7 mouse cellular contexts compared by ENCODE assay signal in the genomic region with DNA sequence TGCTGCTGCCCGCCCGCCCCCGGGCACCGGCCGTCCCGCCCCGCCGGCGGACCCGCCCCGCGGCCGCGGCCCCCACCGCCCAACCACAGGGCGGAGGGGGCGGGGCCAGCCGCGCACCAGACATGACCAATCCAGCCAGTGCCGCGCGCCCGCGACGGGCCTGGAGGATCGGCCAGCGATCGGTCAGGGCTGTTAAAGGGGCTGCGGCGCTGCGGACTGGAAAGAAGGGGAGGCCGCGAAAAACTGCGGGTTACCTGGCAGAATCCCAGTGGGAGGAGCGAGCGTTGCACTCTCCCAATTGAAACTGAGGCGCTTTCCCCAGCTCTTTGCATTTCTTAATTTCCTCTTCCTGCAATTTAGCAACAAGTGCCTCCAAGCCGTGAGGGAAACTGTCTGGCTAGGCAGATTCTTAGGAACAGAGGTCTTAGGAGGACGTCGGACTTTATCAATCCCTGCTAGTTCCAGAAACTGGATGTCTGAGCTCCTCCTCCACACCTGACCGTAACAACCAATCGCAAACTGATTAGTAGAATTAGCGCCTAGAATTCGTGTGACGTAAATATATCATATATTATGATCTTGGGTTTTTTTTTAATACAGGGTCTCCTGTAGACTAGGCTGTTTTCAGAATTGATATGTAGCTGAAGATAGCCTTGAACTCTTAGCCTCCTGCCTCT. TPM values are rescaled to one million over a fixed set of nuclear protein-coding genes. Genes with fewer than 3 reads are reported as not detected.
DNase-seq lines count a peak whose midpoint lies in the region; ATAC-seq lines count a peak whose summit lies in the region.

A gene (minus strand): TSS at position 463 of the 677 bp plus-strand sequence.

- no peaks in the 10 kb centered on the region for H3K36me3 ChIP-seq in embryonic facial prominence, embryonic 10.5 days (replicated peaks)
- no peaks in the 10 kb centered on the region for H3K36me3 ChIP-seq in limb, embryonic 10.5 days
- H3K36me3 ChIP-seq in midbrain, embryonic 13.5 days = no peaks in the 10 kb centered on the region

- peak within 1 kb of the TSS; percentile 81 for H3K4me3 ChIP-seq in embryonic facial prominence, embryonic 10.5 days
- H3K4me3 ChIP-seq in limb, embryonic 10.5 days = peak within 1 kb of the TSS; percentile 74
- peak within 1 kb of the TSS; percentile 98 for H3K4me3 ChIP-seq in midbrain, embryonic 13.5 days (replicated peaks)

- peak within 1 kb of the TSS; percentile 93 for H3K9ac ChIP-seq in midbrain, embryonic 13.5 days (replicated peaks)

- H3K9me3 ChIP-seq in embryonic facial prominence, embryonic 10.5 days = no peaks in the 10 kb centered on the region
- no peaks in the 10 kb centered on the region for H3K9me3 ChIP-seq in limb, embryonic 10.5 days (replicated peaks)
- no peaks in the 10 kb centered on the region for H3K9me3 ChIP-seq in midbrain, embryonic 13.5 days

- DNase-seq in adrenal gland, postnatal 10 days = peak; percentile 98
- DNase-seq in embryonic facial prominence, embryonic 10.5 days (ENCODE audit: low spot score) = peak; percentile 98
- DNase-seq in kidney, adult 11 months = peak; percentile 99
- peak; percentile 97 for DNase-seq in limb, embryonic 10.5 days (ENCODE audit: low spot score)
- peak; percentile 92 for DNase-seq in spleen, adult 12 weeks (ENCODE audit: low spot score)

- peaks cover 11% of the 10 kb centered on the region for H3K27me3 ChIP-seq in embryonic facial prominence, embryonic 10.5 days (replicated peaks; ENCODE audit: low read depth, poor library complexity, severe bottlenecking)
- H3K27me3 ChIP-seq in limb, embryonic 10.5 days (ENCODE audit: low read depth, poor library complexity, severe bottlenecking) = peaks cover 8% of the 10 kb centered on the region
- peaks cover 5% of the 10 kb centered on the region; the same call in 1 of the 2 replicates for H3K27me3 ChIP-seq in midbrain, embryonic 13.5 days

- 2% methylated on average over 45 of the region's 45 CpGs for WGBS in embryonic facial prominence, embryonic 10.5 days
- WGBS in limb, embryonic 10.5 days = under 1% methylated on average over 44 of the region's 45 CpGs
- WGBS in midbrain, embryonic 13.5 days = under 1% methylated on average over 34 of the region's 45 CpGs

- H3K27ac ChIP-seq in embryonic facial prominence, embryonic 10.5 days (replicated peaks) = peak within 1 kb of the TSS; percentile 79
- peak within 1 kb of the TSS; percentile 87 for H3K27ac ChIP-seq in limb, embryonic 10.5 days
- H3K27ac ChIP-seq in midbrain, embryonic 13.5 days = peak within 1 kb of the TSS; percentile 79

- peak; percentile 74 for ATAC-seq in granulocyte monocyte progenitor cell, adult 5-6 weeks (replicated peaks; ENCODE audit: poor library complexity, severe bottlenecking)
- ATAC-seq in midbrain, embryonic 13.5 days = peak; percentile 97

- peaks cover 22% of the 10 kb centered on the region for H3K4me1 ChIP-seq in embryonic facial prominence, embryonic 10.5 days
- H3K4me1 ChIP-seq in limb, embryonic 10.5 days = peaks cover 25% of the 10 kb centered on the region
- peaks cover 19% of the 10 kb centered on the region for H3K4me1 ChIP-seq in midbrain, embryonic 13.5 days (replicated peaks)

- H3K4me2 ChIP-seq in midbrain, embryonic 13.5 days (replicated peaks) = peak within 1 kb of the TSS; percentile 95

RNA-seq across cellular contexts. Expression of the gene that starts here (rescaled TPM):
- total RNA-seq in adrenal gland, postnatal 10 days (2021) = 10 to 100 TPM; 38.4 to 40.0 TPM
- polyA plus RNA-seq in embryonic facial prominence, embryonic 10.5 days (2016; fragmentation: Nextera tagmentation; extraction: Ambion mirVana) = 6.8 and 7.5 TPM in 2 replicates
- 73.6 and 80.2 TPM in 2 replicates for total RNA-seq in granulocyte monocyte progenitor cell, adult 5-6 weeks (2014; fragmentation: Nextera tagmentation)
- 77.5 and 84.3 TPM in 2 replicates for total RNA-seq in granulocyte monocyte progenitor cell, adult 5-6 weeks (2017)
- polyA plus RNA-seq in limb, embryonic 10.5 days (2016; fragmentation: Nextera tagmentation; extraction: Ambion mirVana) = 6.9 and 7.2 TPM in 2 replicates
- polyA plus RNA-seq in midbrain, embryonic 13.5 days (2015; fragmentation: Nextera tagmentation; extraction: Ambion mirVana) = 17.7 and 18.3 TPM in 2 replicates

Comparison
In these comparisons a context has a peak if more than half of its experiments do, and no peak if none do; other contexts are left out.
1. Peak in every context shown above with its lines: DNase-seq, ATAC-seq, H3K4me3 ChIP-seq and H3K27ac ChIP-seq.